Mouse (Mus musculus): ENCODE measurements around the gene Gabarap. TPM values are rescaled to one million over a fixed set of nuclear protein-coding genes. Genes with fewer than 3 reads are reported as not detected.
A peak's percentile ranks its signal among the peaks of the same experiment; 100 is the strongest.

Gene Gabarap
- polyA plus RNA-seq, 1 experiment from 2014 or later, result 463 TPM

DNA sequence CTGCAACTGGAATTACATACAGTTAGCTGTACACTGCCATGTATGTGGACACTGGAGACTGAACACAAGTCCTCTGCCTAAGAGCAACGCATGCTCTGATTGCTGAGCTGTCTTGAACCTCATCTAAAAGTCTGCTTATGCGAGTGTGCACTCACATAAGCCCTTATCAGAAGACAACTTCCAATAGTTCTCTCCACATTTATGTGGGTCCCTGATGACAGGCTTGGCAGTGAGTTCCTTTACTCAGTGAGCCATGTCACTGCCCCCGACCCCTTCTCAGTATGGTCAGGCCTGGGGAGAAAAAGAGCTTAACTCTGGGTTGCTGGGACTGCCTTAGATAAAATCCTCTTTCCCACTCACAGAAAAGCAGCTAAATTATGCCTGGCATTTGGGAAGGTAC lies 25.7 kb downstream of the Gabarap start, which contains the start of gene Dlg4:
Dlg4 (plus strand) TSS at position 274 of the 400 bp plus-strand sequence.
- H3K9ac ChIP-seq, result peak within 1 kb of the TSS; percentile 89
- WGBS, result 80% methylated on average over 3 of the region's 3 CpGs

GRCm38 (mm10) chr11:70017199-70017767 lies 26.3 kb downstream of the Gabarap start:
- H3K4me1 ChIP-seq, result peaks cover 46% of the 10 kb centered on the region
- 35% methylated on average over 7 of the region's 7 CpGs for WGBS
- ATAC-seq (ENCODE audit: insufficient number of reproducible peaks, insufficient read depth, low FRiP score, low TSS enrichment), result no peak
- H3K4me2 ChIP-seq (replicated peaks), result peak overlapping the region; percentile 88
- peak overlapping the region; percentile 89 for H3K9ac ChIP-seq
- no peaks in the 10 kb centered on the region for H3K27me3 ChIP-seq
- peaks cover 22% of the 10 kb centered on the region for H3K36me3 ChIP-seq
- H3K4me3 ChIP-seq, result peak overlapping the region; percentile 81
- H3K9me3 ChIP-seq, result no peaks in the 10 kb centered on the region
- peak overlapping the region; percentile 95 for H3K27ac ChIP-seq

More for the DNA sequence above, 25.7 kb downstream of the Gabarap start, which contains the start of gene Dlg4:
- Histone ChIP-seq H3K9me3 (no peaks in the 10 kb centered on the region), H3K4me1 (peaks cover 46% of the 10 kb centered on the region), H3K4me2 (replicated peaks) (peak within 1 kb of the TSS; percentile 88), H3K36me3 (peaks cover 28% of the 10 kb centered on the region), H3K27me3 (no peaks in the 10 kb centered on the region), H3K27ac (peak within 1 kb of the TSS; percentile 95), H3K4me3 (peak within 1 kb of the TSS; percentile 81)
- no peak for ATAC-seq (ENCODE audit: insufficient number of reproducible peaks, insufficient read depth, low FRiP score, low TSS enrichment)

GRCm38 (mm10) chr11:70018131-70018990 lies 27.4 kb downstream of the Gabarap start:
- Histone ChIP-seq H3K36me3 (peaks cover 11% of the 10 kb centered on the region), H3K27me3 (no peaks in the 10 kb centered on the region), H3K9me3 (no peaks in the 10 kb centered on the region), H3K4me3 (peak overlapping the region; percentile 81), H3K9ac (peak overlapping the region; percentile 89), H3K4me1 (peaks cover 53% of the 10 kb centered on the region), H3K4me2 (replicated peaks) (peak overlapping the region; percentile 88), H3K27ac (peak overlapping the region; percentile 95)
- ATAC-seq (ENCODE audit: insufficient number of reproducible peaks, insufficient read depth, low FRiP score, low TSS enrichment), result no peak
- WGBS, result under 1% methylated on average over 23 of the region's 25 CpGs

DNA sequence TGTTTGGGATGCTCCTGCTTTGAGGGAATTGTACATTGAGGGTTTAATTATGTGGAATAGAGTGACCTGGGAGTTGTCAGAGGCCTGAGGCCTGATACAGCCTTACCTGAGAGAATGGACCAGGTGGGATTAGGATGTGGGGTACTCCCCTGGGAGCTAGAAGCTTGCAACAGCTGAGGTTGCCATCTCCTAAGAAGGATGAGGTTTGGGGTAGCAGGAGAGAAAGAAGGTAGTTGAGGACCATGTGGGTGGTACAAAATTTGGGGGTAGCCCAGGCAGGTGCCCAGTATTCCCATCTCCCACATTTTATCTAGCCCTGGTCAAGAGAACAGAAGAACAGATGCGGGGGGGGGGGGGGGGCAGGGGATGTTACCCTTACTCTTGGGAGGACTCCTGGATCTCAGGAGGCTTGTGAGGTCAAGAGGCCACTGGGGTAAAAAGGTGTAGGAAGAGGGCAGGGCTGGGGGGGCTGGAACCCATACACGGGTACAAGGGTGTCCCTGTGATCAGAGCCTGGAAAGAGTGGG lies 28.6 kb downstream of the Gabarap start:
- peak overlapping the region; percentile 95 for H3K27ac ChIP-seq
- no peaks in the 10 kb centered on the region for H3K27me3 ChIP-seq
- peak overlapping the region; percentile 88 for H3K4me2 ChIP-seq (replicated peaks)
- 15% methylated on average over 2 of the region's 2 CpGs for WGBS
- H3K9ac ChIP-seq, result peak overlapping the region; percentile 89
- no peaks in the 10 kb centered on the region for H3K9me3 ChIP-seq
- ATAC-seq (ENCODE audit: insufficient number of reproducible peaks, insufficient read depth, low FRiP score, low TSS enrichment), result no peak
- H3K36me3 ChIP-seq, result no peaks in the 10 kb centered on the region
- H3K4me3 ChIP-seq, result peak overlapping the region; percentile 81
- peaks cover 57% of the 10 kb centered on the region for H3K4me1 ChIP-seq

- peak overlapping the region; percentile 89 for H3K9ac ChIP-seq
- H3K4me1 ChIP-seq, result peaks cover 53% of the 10 kb centered on the region
- peak overlapping the region; percentile 81 for H3K4me3 ChIP-seq
- H3K4me2 ChIP-seq (replicated peaks), result peak overlapping the region; percentile 88
- ATAC-seq (ENCODE audit: insufficient number of reproducible peaks, insufficient read depth, low FRiP score, low TSS enrichment), result no peak
- no peaks in the 10 kb centered on the region for H3K9me3 ChIP-seq
- H3K27me3 ChIP-seq, result no peaks in the 10 kb centered on the region
- H3K27ac ChIP-seq, result peak overlapping the region; percentile 95
- 10% methylated on average over 8 of the region's 8 CpGs for WGBS
- H3K36me3 ChIP-seq, result no peaks in the 10 kb centered on the region
These were observed 29.2 kb downstream of the Gabarap start for GRCm38 (mm10) chr11:70020022-70020631.

GRCm38 (mm10) chr11:70020731-70021263 lies 29.9 kb downstream of the Gabarap start:
- no peaks in the 10 kb centered on the region for H3K36me3 ChIP-seq
- H3K9ac ChIP-seq, result peak overlapping the region; percentile 28; the same call in 1 of the 2 replicates
- WGBS, result 4% methylated on average over 8 of the region's 8 CpGs
- peak overlapping the region; percentile 81 for H3K4me3 ChIP-seq
- H3K27ac ChIP-seq, result peak overlapping the region; percentile 95
- no peaks in the 10 kb centered on the region for H3K27me3 ChIP-seq
- H3K4me2 ChIP-seq (replicated peaks), result peak overlapping the region; percentile 88
- ATAC-seq (ENCODE audit: insufficient number of reproducible peaks, insufficient read depth, low FRiP score, low TSS enrichment), result peak; percentile 78
- peaks cover 58% of the 10 kb centered on the region for H3K4me1 ChIP-seq
- H3K9me3 ChIP-seq, result no peaks in the 10 kb centered on the region

- Histone ChIP-seq H3K4me3 (peak overlapping the region; percentile 81), H3K27ac (peak overlapping the region; percentile 95), H3K36me3 (no peaks in the 10 kb centered on the region), H3K4me1 (peaks cover 65% of the 10 kb centered on the region), H3K9me3 (no peaks in the 10 kb centered on the region), H3K9ac (peak overlapping the region; percentile 28; the same call in 1 of the 2 replicates), H3K27me3 (no peaks in the 10 kb centered on the region), H3K4me2 (replicated peaks) (peak overlapping the region; percentile 88)
- ATAC-seq (ENCODE audit: insufficient number of reproducible peaks, insufficient read depth, low FRiP score, low TSS enrichment), result peak; percentile 12; the same call in 1 of the 2 replicates
- 2% methylated on average over 40 of the region's 40 CpGs for WGBS
These were observed 30.6 kb downstream of the Gabarap start for GRCm38 (mm10) chr11:70021264-70022132.

GRCm38 (mm10) chr11:70023481-70024150 lies 32.7 kb downstream of the Gabarap start:
- no peaks in the 10 kb centered on the region for H3K27me3 ChIP-seq
- H3K9ac ChIP-seq, result peak overlapping the region; percentile 46
- WGBS, result 4% methylated on average over 25 of the region's 29 CpGs
- H3K9me3 ChIP-seq, result no peaks in the 10 kb centered on the region
- H3K36me3 ChIP-seq, result no peaks in the 10 kb centered on the region
- peak overlapping the region; percentile 18; the same call in 1 of the 2 replicates for H3K27ac ChIP-seq
- H3K4me1 ChIP-seq, result peaks cover 70% of the 10 kb centered on the region
- H3K4me3 ChIP-seq, result peak overlapping the region; percentile 38
- H3K4me2 ChIP-seq (replicated peaks), result peak overlapping the region; percentile 61
- ATAC-seq (ENCODE audit: insufficient number of reproducible peaks, insufficient read depth, low FRiP score, low TSS enrichment), result no peak

DNA sequence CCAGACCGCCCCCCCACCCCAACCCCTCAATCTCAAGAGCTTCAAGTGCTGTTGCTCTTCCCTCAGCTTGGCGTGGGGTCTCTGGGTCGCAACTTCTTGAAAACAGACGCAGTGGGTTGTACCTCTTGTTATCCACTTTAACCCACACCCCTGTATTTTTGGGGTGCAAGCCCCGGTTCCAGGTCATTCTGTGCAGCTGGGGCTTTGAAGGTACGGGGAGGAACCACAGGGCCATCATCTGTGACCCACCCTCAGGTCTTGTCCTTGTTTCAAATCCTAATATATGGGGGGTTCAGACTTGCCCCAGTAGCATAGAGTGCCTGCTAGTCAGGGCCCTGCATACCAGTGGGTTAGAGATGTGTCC lies 33.2 kb downstream of the Gabarap start:
- Histone ChIP-seq H3K4me3 (peak overlapping the region; percentile 38), H3K9ac (peak overlapping the region; percentile 46; the same call in 1 of the 2 replicates), H3K9me3 (no peaks in the 10 kb centered on the region), H3K4me1 (peaks cover 73% of the 10 kb centered on the region), H3K27ac (peak overlapping the region; percentile 18), H3K27me3 (no peaks in the 10 kb centered on the region), H3K4me2 (replicated peaks) (peak overlapping the region; percentile 61), H3K36me3 (no peaks in the 10 kb centered on the region)
- WGBS, result 18% methylated on average over 6 of the region's 6 CpGs
- ATAC-seq (ENCODE audit: insufficient number of reproducible peaks, insufficient read depth, low FRiP score, low TSS enrichment), result no peak

DNA sequence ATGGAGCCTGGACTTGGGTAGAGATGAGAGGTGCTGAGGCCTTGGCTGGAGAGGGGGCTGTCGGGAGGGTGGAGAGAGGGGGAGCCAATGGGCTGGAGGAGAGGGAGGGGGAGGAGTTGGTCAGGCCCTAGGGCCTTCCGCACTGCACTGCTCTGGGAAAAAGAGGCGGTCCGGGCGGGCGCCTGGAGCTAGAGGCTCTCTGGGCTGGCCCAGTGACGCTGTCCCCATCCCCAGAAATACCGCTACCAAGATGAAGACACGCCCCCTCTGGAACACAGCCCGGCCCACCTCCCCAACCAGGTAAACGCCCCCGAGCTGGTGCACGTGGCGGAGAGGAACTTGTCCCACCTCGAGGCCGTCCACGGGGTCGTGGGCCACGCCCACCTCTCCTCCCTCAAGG lies 35.7 kb downstream of the Gabarap start:
- Histone ChIP-seq H3K4me3 (peak overlapping the region; percentile 16), H3K36me3 (peaks cover 13% of the 10 kb centered on the region), H3K27ac (peak overlapping the region; percentile 91), H3K4me2 (replicated peaks) (peak overlapping the region; percentile 45), H3K4me1 (peaks cover 70% of the 10 kb centered on the region), H3K27me3 (no peaks in the 10 kb centered on the region), H3K9ac (peak overlapping the region; percentile 43), H3K9me3 (no peaks in the 10 kb centered on the region)
- ATAC-seq (ENCODE audit: insufficient number of reproducible peaks, insufficient read depth, low FRiP score, low TSS enrichment), result peak; percentile 49
- WGBS, result 2% methylated on average over 19 of the region's 19 CpGs
